Mouse (Mus musculus) olfactory bulb, adult 2 months (tissue): ENCODE results near the gene Colgalt1.

Experiments used
- CTCF ChIP-seq: fragments of 200-500 bp; IDR thresholded peaks from 2 replicates; pipeline ENCODE4 v1.5.1; 2012; ENCODE audit warnings: low read depth, mild to moderate bottlenecking, low read length, moderate library complexity; ENCODE audit not compliant: insufficient read depth
- POLR2A ChIP-seq: fragments of 200-500 bp; IDR thresholded peaks from 2 replicates; pipeline ENCODE4 v1.6.1; 2012; ENCODE audit warnings: mild to moderate bottlenecking, low read depth, low read length, moderate library complexity; ENCODE audit not compliant: insufficient read depth

DNA sequence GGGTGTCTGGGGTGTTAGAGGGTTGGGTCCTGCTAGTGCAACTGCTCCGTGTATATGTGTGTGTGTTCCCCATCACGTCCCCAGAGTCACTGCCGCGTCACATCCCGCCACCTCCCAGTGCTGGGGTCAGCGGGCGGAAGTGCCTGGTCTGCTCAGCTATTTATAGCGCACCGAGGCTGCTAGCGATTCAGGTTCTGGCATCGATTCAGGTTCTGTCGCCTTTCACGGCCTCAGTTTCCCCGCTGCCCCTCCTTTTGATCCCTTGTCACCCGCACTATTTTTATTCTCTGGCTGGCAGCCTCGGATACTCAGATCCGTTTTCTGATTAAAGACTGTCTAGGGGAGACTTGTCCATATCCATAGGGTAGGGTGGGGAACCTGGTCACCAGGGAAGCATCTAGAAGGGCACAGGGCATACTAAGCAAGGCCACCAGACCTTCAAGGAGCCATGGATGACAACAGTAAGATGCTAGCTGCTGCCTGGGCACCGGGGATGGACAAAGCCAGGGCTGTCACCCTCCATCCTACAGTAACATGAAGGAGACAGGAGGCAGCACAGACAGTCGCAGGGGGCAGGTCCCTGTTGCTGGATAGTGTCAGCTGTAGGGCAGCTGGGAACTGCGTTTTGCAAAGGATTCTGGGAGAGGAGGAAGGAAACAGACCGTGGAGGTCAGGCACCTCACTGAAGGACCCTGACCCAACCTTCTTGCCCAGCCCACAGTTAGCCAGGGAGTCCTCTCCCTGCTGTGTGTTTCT is 57.6 kb downstream of the Colgalt1 start:
- TF ChIP-seq CTCF (no peak), POLR2A (no peak)
